Comparison of ENCODE assay signal across 8 mouse cellular contexts in the genomic region with DNA sequence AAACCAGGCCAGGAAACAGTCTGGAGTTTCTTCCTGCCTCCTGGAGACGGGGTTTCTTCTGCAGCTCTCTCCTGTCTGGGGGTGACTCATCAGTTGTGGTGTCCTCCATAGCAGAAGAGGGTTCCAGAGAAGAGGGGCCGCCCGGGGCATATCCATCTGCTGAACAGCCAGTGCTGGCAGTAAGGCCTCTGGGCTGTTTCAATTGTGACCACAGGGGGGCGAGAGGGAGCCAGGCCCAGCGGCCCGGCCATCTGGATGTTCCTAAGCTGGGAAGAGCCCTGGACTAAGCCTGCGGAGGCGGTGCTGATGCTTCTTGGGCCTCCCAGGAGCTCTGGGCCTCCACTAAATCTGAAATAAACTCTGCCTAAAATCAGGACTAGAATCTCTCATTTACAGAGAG. TPM values are rescaled to one million over a fixed set of nuclear protein-coding genes. Genes with fewer than 3 reads are reported as not detected.
DNase-seq lines count a peak whose midpoint lies in the region; ATAC-seq lines count a peak whose summit lies in the region.

No protein-coding gene starts in this region.

- no peak overlapping the region for H3K4me3 ChIP-seq in forebrain, embryonic 16.5 days (replicated peaks; ENCODE audit: low read length)

- no peaks in the 10 kb centered on the region for H3K27me3 ChIP-seq in forebrain, embryonic 16.5 days (replicated peaks; ENCODE audit: control insufficient read depth, insufficient read depth, low read length)

- no peak overlapping the region for H3K4me2 ChIP-seq in forebrain, embryonic 16.5 days (ENCODE audit: low read length)

- H3K27ac ChIP-seq in forebrain, embryonic 16.5 days (ENCODE audit: low read length) = no peak overlapping the region

- H3K9me3 ChIP-seq in forebrain, embryonic 16.5 days (ENCODE audit: control insufficient read depth, low read length) = no peaks in the 10 kb centered on the region

- 4% methylated on average over 8 of the region's 8 CpGs for WGBS in forebrain, embryonic 16.5 days

- peak; percentile 34 for DNase-seq in MEL-GATA-1-ER (ENCODE audit: extremely low read depth, low read depth)
- peak; percentile 96 for DNase-seq in cerebellum, adult 11 months
- peak; percentile 81 for DNase-seq in layer of hippocampus, adult 9-11 months
- DNase-seq in lung, postnatal 10 days = peak; percentile 93
- DNase-seq in right cerebral cortex, adult 18-20 months = peak; percentile 90
- DNase-seq in urinary bladder, adult 18-20 months (ENCODE audit: low spot score in 2 of 2) = peak; percentile 73 to 77

- ATAC-seq in forebrain, embryonic 16.5 days = peak; percentile 69; the same call in 1 of the 2 replicates
- peak; percentile 73 to 78 for ATAC-seq in hematopoietic stem cell, adult 5-6 weeks (replicated peaks in 1 of 2; ENCODE audit: insufficient read depth in 1 of 2, low FRiP score in 2 of 2, low TSS enrichment in 1 of 2, low read depth in 1 of 2, poor library complexity in 2 of 2, severe bottlenecking in 2 of 2)

- no peaks in the 10 kb centered on the region; the same call in 1 of the 2 replicates for H3K4me1 ChIP-seq in forebrain, embryonic 16.5 days (replicated peaks; ENCODE audit: control insufficient read depth, insufficient read depth, low read length)

- H3K9ac ChIP-seq in forebrain, embryonic 16.5 days (replicated peaks; ENCODE audit: low read depth, low read length) = no peak overlapping the region

- no peaks in the 10 kb centered on the region for H3K36me3 ChIP-seq in forebrain, embryonic 16.5 days (ENCODE audit: control insufficient read depth, insufficient read depth)

RNA-seq across cellular contexts. Expression of a gene that starts 5.8 kb away (rescaled TPM):
- 10.7 TPM in 2 replicates for polyA plus RNA-seq in forebrain, embryonic 16.5 days (2015; fragmentation: Nextera tagmentation; extraction: Ambion mirVana)
- total RNA-seq in hematopoietic stem cell, adult 5-6 weeks (2017) = 26.6 and 32.5 TPM in 2 replicates

RNA-seq across cellular contexts. Expression of a gene that starts 28.8 kb away (rescaled TPM):
- polyA plus RNA-seq in forebrain, embryonic 16.5 days (2015; fragmentation: Nextera tagmentation; extraction: Ambion mirVana) = 57.0 and 58.4 TPM in 2 replicates
- total RNA-seq in hematopoietic stem cell, adult 5-6 weeks (2017) = 19.3 and 32.5 TPM in 2 replicates

Comparison
In these comparisons a context has a peak if more than half of its experiments do, and no peak if none do; other contexts are left out.
1. DNase-seq: peak in every context shown above with its lines; median percentile 96 in cerebellum, adult 11 months; 93 in lung, postnatal 10 days; 90 in right cerebral cortex, adult 18-20 months; 81 in layer of hippocampus, adult 9-11 months; 75 in urinary bladder, adult 18-20 months; 34 in MEL-GATA-1-ER.